Mouse (Mus musculus): ENCODE results near the gene Med29. TPM values are rescaled to one million over a fixed set of nuclear protein-coding genes. Genes with fewer than 3 reads are reported as not detected.

The Med29 gene
- total and polyA plus RNA-seq, 3 experiments, result 11.2 to 17.7 (median 15.4) TPM

- Histone ChIP-seq H3K9me3 (replicated peaks) (no peaks in the 10 kb centered on the region), H3K4me3 (ENCODE audit: low read depth, low read length) (peak overlapping the region; percentile 71; the same call in 1 of the 2 replicates), H3K4me1 (ENCODE audit: insufficient read depth, low read depth, low read length) (peaks cover 87% of the 10 kb centered on the region), H3K36me3 (replicated peaks) (peaks cover 42% of the 10 kb centered on the region), H3K27me3 (ENCODE audit: insufficient read depth, low read length) (no peaks in the 10 kb centered on the region)
- DNase-seq (ENCODE audit: low spot score) (no peak), ATAC-seq (ENCODE audit: extremely low read depth, insufficient number of reproducible peaks, low FRiP score, poor library complexity, severe bottlenecking) (no peak)
- TF ChIP-seq CTCF (IDR thresholded peaks at IDR 0.05; ENCODE audit: low read depth, low read length) (no peak), GATA1 (IDR thresholded peaks at IDR 0.05; ENCODE audit: borderline replicate concordance, low read length) (no peak)
These were observed 10.1 kb downstream of the Med29 start for GRCm38 (mm10) chr7:28382347-28382951.

DNA sequence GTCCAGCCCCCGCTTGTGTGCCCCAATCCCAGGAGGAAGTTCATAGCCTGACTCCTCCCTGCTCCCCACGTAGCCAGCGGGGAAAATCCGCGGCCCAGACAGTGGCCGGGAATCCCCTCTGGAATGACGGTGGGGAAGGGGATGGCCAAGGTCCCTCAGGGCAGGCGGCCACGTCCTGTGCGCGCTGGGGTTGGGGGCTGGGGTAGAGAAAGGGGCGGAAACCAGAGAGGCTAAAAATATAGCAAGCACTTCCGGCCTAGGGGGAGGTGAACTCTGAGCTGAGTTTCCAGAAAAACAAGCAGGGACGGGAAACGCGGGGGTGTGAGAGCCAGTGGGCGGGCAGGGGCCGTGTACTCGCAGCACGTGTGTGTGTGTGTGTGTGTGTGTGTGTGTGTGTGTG, 10.6 kb downstream of the Med29 start:
- Histone ChIP-seq H3K36me3 (replicated peaks) (peaks cover 43% of the 10 kb centered on the region), H3K4me3 (ENCODE audit: low read depth, low read length) (peak overlapping the region; percentile 71), H3K4me1 (ENCODE audit: insufficient read depth, low read depth, low read length) (peaks cover 91% of the 10 kb centered on the region), H3K9me3 (replicated peaks) (no peaks in the 10 kb centered on the region), H3K27me3 (ENCODE audit: insufficient read depth, low read length) (no peaks in the 10 kb centered on the region)
- TF ChIP-seq TAL1 (conservative IDR thresholded peaks at IDR 0.05; ENCODE audit: low read depth, low read length), result no peak
- no peak for TF ChIP-seq POLR2AphosphoS5 (IDR thresholded peaks at IDR 0.05; ENCODE audit: insufficient replicate concordance, low read depth, low read length)
- TF ChIP-seq GATA2 (IDR thresholded peaks at IDR 0.05; ENCODE audit: borderline replicate concordance, low read depth, low read length), result no peak
- TF ChIP-seq GATA1 (IDR thresholded peaks at IDR 0.05; ENCODE audit: borderline replicate concordance, low read length), result no peak
- no peak for TF ChIP-seq CTCF (IDR thresholded peaks at IDR 0.05; ENCODE audit: low read depth, low read length)
- DNase-seq (ENCODE audit: low spot score), result peak; percentile 70
- peak; percentile 12; the same call in 1 of the 2 replicates for ATAC-seq (ENCODE audit: extremely low read depth, insufficient number of reproducible peaks, low FRiP score, poor library complexity, severe bottlenecking)

- H3K27me3 ChIP-seq (ENCODE audit: insufficient read depth, low read length), result no peaks in the 10 kb centered on the region
- peak; percentile 41 for ATAC-seq (ENCODE audit: extremely low read depth, insufficient number of reproducible peaks, low FRiP score, poor library complexity, severe bottlenecking)
- H3K36me3 ChIP-seq (replicated peaks), result peaks cover 41% of the 10 kb centered on the region
- TF ChIP-seq CTCF (IDR thresholded peaks at IDR 0.05; ENCODE audit: low read depth, low read length) (no peak), GATA2 (IDR thresholded peaks at IDR 0.05; ENCODE audit: borderline replicate concordance, low read depth, low read length) (no peak), TAL1 (conservative IDR thresholded peaks at IDR 0.05; ENCODE audit: low read depth, low read length) (no peak), GATA1 (IDR thresholded peaks at IDR 0.05; ENCODE audit: borderline replicate concordance, low read length) (no peak), POLR2AphosphoS5 (IDR thresholded peaks at IDR 0.05; ENCODE audit: insufficient replicate concordance, low read depth, low read length) (no peak)
- H3K4me1 ChIP-seq (ENCODE audit: insufficient read depth, low read depth, low read length), result peaks cover 91% of the 10 kb centered on the region
- H3K4me3 ChIP-seq (ENCODE audit: low read depth, low read length), result peak overlapping the region; percentile 71
- peak; percentile 85 for DNase-seq (ENCODE audit: low spot score)
- no peaks in the 10 kb centered on the region for H3K9me3 ChIP-seq (replicated peaks)
These were observed 11.3 kb downstream of the Med29 start for GRCm38 (mm10) chr7:28381017-28381790.

- Histone ChIP-seq H3K36me3 (replicated peaks) (peaks cover 33% of the 10 kb centered on the region), H3K4me1 (ENCODE audit: insufficient read depth, low read depth, low read length) (peaks cover 90% of the 10 kb centered on the region), H3K9me3 (replicated peaks) (no peaks in the 10 kb centered on the region), H3K27me3 (ENCODE audit: insufficient read depth, low read length) (no peaks in the 10 kb centered on the region), H3K4me3 (ENCODE audit: low read depth, low read length) (peak within 1 kb of the TSS; percentile 83)
- ATAC-seq (ENCODE audit: extremely low read depth, insufficient number of reproducible peaks, low FRiP score, poor library complexity, severe bottlenecking) (no peak), DNase-seq (ENCODE audit: low spot score) (no peak)
- TF ChIP-seq GATA1 (IDR thresholded peaks at IDR 0.05; ENCODE audit: borderline replicate concordance, low read length) (no peak), GATA2 (IDR thresholded peaks at IDR 0.05; ENCODE audit: borderline replicate concordance, low read depth, low read length) (no peak), POLR2AphosphoS5 (IDR thresholded peaks at IDR 0.05; ENCODE audit: insufficient replicate concordance, low read depth, low read length) (no peak), CTCF (IDR thresholded peaks at IDR 0.05; ENCODE audit: low read depth, low read length) (no peak), TAL1 (conservative IDR thresholded peaks at IDR 0.05; ENCODE audit: low read depth, low read length) (no peak)
These were observed 12.1 kb downstream of the Med29 start, which contains the start of gene Zfp36 for GRCm38 (mm10) chr7:28380237-28381016. Gene Zfp36 (minus strand): TSS chr7:28380253.

DNA sequence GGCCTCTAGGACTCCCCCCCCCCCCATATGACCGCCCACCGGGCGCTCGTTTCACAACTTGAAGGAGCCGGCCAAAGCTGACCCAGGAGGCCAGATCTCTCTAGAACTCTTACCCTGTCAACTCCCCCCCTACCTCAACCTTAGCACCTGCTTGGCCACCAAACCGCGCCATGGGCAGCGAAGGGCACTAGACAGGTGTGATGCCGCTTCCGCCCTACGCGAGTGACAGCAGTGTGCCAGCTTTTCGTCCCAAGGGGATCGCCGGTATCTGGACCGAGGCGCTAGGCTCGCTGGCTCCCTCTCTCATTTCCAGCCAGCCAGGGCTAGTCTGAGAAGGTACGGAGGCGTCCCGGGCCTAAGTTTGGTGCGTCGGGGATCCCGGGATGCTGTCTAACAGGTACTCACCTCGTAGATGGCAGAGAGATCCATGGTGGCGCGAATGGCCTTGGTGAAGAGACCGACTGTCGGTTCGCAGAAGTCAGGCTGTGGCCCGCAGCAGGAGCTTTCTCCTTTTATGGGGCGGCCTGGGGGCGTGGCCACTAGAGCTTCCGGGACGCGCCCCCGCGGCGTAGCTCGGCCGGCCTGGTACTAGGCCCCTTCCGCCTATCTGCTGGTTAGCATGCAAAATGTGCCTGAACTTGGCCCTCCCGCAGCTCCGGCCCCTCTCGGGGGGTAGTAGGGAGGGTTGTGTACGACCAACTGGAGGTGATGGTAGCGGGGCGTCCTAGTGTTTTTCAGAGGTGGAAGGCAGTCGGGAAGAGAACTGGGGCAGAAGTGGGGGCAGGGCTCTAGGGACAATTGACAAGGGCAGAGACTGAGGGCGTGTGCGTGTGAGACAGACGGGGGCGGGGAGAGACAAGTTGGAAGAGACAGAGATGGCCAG, 13.5 kb downstream of the Med29 start:
- no peaks in the 10 kb centered on the region for H3K9me3 ChIP-seq (replicated peaks)
- peaks cover 20% of the 10 kb centered on the region for H3K36me3 ChIP-seq (replicated peaks)
- ATAC-seq (ENCODE audit: extremely low read depth, insufficient number of reproducible peaks, low FRiP score, poor library complexity, severe bottlenecking) (peak; percentile 6; the same call in 1 of the 2 replicates), DNase-seq (ENCODE audit: low spot score) (peak; percentile 86)
- H3K4me3 ChIP-seq (ENCODE audit: low read depth, low read length), result peak overlapping the region; percentile 83
- TF ChIP-seq POLR2AphosphoS5 (IDR thresholded peaks at IDR 0.05; ENCODE audit: insufficient replicate concordance, low read depth, low read length) (peak; percentile 93), GATA2 (IDR thresholded peaks at IDR 0.05; ENCODE audit: borderline replicate concordance, low read depth, low read length) (no peak), GATA1 (IDR thresholded peaks at IDR 0.05; ENCODE audit: borderline replicate concordance, low read length) (no peak)
- no peaks in the 10 kb centered on the region for H3K27me3 ChIP-seq (ENCODE audit: insufficient read depth, low read length)
- H3K4me1 ChIP-seq (ENCODE audit: insufficient read depth, low read depth, low read length), result peaks cover 93% of the 10 kb centered on the region

Measured in G1E (cell line).